Mouse (Mus musculus): ENCODE results near the gene Sec22b.

The Sec22b gene

GRCm38 (mm10) chr3:97909737-97910136 lies 8.7 kb downstream of the Sec22b start:
- DNase-seq (ENCODE audit: low read depth in 1 of 2, low spot score in 2 of 2), result no peak

DNA sequence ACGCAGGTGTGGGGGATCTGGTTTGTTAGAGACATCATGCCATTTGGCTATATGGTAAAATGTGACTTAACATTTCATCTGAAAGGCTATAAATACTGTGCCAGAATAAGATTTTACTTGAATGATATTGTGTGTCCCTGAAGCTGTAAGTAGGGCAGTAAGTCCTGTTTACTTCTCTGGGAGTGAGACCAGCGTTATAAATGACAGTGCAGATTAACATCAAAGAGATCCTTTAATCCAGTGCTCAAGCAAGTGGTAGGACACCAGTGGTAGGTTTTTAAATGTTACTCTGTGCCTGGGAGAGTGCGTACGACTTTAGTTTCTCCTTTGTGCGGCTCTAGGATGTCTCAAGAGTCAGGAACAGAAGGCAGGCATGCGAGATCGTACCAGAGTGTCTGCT lies 10.1 kb downstream of the Sec22b start:
- no peak for DNase-seq (ENCODE audit: low read depth in 1 of 2, low spot score in 2 of 2)

GRCm38 (mm10) chr3:97915081-97915480 lies 14.1 kb downstream of the Sec22b start:
- no peak for DNase-seq (ENCODE audit: low read depth in 1 of 2, low spot score in 2 of 2)

DNA sequence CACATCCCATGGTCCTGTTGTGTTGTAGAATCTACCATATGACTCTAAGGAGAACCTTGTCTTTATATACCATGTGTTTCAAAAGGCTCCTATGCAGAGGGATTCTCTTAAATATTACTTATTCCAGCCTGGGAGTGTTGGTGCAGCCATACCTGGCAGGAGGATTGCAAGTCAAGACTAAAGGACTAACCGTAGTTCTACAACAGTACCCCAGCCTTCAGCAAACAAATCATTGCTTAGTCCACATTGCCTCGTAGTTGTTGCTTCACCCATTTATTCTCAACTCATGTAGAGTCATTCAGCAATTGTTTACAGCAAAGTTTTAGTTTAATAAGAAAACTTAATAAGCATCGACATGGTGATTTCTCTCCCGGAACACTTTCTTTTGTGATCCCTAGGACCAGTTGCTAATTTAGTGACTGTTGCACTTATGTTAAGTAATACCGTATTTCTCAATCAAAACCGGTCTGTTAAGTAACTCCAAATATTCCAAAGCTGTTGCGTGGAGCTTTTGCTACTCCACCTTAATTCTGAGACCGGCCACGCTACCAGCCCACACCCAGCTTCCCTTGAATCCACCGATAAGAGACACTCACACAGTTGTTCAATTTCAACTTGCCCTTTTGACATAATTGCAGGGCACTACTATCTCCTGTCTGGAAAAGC lies 18.0 kb downstream of the Sec22b start:
- no peak for DNase-seq (ENCODE audit: low read depth in 1 of 2, low spot score in 2 of 2)

DNA sequence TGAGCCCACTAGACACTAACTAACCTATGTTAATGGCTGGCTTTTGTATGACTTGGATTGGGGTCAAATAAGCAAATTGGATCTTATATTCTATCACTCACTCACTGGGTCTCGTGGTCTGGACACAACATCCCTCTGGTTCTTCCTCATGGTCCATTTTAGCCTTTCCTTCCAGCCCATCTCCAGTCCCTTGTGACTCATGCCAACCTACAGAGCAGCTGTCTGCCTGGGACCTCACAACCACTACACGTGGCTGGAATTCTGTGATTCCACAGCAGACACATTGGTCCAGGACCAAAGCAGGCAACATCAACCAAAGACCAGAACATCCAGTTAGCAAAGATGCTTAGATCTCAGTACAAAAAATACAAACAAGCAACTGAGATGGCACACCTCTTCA lies 24.3 kb downstream of the Sec22b start:
- DNase-seq (ENCODE audit: low read depth in 1 of 2, low spot score in 2 of 2), result no peak

- no peak for DNase-seq (ENCODE audit: low read depth in 1 of 2, low spot score in 2 of 2)
Measured at GRCm38 (mm10) chr3:97927322-97927721, 26.3 kb downstream of the Sec22b start.

DNA sequence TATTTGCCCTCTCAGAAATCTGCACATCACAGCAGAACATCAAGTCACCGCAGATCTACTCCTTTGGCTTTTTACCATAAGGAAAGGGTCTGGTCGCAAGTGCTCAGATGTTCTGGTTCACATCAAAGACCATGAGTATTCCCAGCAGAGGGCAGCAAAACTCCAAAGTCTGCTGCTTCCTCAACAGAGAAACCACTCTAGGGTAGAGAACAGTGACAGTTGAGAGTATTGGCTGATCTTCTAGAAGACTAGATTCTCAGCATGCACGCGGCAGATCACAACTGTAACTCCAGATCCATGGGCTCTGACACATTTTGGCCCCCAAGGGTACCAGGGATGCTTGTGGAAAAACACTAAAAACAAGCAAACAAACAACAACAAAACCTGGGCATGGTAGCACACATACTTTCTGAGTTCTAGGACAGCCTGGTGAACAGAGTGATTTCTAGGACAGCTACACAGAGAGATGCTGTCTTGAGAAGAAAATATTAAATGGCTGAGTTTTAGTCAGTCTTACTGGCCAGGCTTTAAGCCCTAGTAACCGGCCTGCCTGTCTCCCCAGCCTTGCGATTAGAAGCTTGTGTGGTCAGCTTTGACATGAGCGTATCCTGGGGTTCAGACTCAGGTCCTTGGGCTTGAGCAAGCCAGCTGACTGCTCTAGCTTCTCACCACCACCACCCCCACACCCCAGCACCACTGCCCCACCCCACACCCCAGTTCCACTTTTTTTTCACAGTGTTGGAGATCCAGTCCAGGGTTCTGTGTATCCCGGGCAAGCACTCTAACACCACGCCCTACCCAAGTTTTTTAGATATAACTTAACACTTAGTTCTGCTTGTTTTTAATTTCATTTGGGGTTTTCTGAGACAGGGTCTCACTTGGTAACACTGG lies 28.2 kb downstream of the Sec22b start:
- peak; percentile 56 to 67 for DNase-seq (ENCODE audit: low read depth in 1 of 2, low spot score in 2 of 2)

- DNase-seq (ENCODE audit: low read depth in 1 of 2, low spot score in 2 of 2), result peak in 1 of 2 experiments; percentile 41
Measured at GRCm38 (mm10) chr3:97930141-97930786, 29.3 kb downstream of the Sec22b start.

GRCm38 (mm10) chr3:97930787-97931158 lies 29.8 kb downstream of the Sec22b start:
- no peak for DNase-seq (ENCODE audit: low read depth in 1 of 2, low spot score in 2 of 2)

GRCm38 (mm10) chr3:97931310-97931885 lies 30.4 kb downstream of the Sec22b start:
- peak in 1 of 2 experiments; percentile 21 for DNase-seq (ENCODE audit: low read depth in 1 of 2, low spot score in 2 of 2)

- DNase-seq (ENCODE audit: low read depth in 1 of 2, low spot score in 2 of 2), result peak; percentile 75 to 77
Measured at GRCm38 (mm10) chr3:97932131-97932530, 31.1 kb downstream of the Sec22b start.

- no peak for DNase-seq (ENCODE audit: low read depth in 1 of 2, low spot score in 2 of 2)
Measured at GRCm38 (mm10) chr3:97932771-97933170, 31.8 kb downstream of the Sec22b start.

DNA sequence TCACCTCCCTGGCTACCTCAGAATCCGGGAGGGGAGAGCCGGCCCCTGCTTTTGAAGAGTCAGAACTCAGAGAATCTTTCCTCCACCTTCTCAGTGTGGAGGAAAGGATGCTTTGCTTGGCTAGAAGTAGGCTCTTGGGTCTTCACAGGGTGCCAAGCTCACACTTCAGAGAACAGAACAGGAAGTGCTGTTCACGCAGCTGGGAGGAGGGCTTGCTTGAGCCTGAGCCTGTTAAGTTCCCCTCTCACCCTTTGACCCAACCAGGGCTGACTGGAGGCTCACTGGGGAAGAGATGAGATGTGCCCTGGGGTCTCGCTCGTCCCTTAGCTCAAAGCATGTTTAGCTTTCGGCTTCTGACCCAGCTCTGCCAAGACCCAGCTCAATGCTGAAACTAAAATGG lies 32.3 kb downstream of the Sec22b start:
- DNase-seq (ENCODE audit: low read depth in 1 of 2, low spot score in 2 of 2), result peak; percentile 45 to 73

GRCm38 (mm10) chr3:97933811-97934210 lies 32.8 kb downstream of the Sec22b start:
- peak; percentile 56 to 63 for DNase-seq (ENCODE audit: low read depth in 1 of 2, low spot score in 2 of 2)

GRCm38 (mm10) chr3:97934331-97935300 lies 33.6 kb downstream of the Sec22b start:
- no peak for DNase-seq (ENCODE audit: low read depth in 1 of 2, low spot score in 2 of 2)

DNA sequence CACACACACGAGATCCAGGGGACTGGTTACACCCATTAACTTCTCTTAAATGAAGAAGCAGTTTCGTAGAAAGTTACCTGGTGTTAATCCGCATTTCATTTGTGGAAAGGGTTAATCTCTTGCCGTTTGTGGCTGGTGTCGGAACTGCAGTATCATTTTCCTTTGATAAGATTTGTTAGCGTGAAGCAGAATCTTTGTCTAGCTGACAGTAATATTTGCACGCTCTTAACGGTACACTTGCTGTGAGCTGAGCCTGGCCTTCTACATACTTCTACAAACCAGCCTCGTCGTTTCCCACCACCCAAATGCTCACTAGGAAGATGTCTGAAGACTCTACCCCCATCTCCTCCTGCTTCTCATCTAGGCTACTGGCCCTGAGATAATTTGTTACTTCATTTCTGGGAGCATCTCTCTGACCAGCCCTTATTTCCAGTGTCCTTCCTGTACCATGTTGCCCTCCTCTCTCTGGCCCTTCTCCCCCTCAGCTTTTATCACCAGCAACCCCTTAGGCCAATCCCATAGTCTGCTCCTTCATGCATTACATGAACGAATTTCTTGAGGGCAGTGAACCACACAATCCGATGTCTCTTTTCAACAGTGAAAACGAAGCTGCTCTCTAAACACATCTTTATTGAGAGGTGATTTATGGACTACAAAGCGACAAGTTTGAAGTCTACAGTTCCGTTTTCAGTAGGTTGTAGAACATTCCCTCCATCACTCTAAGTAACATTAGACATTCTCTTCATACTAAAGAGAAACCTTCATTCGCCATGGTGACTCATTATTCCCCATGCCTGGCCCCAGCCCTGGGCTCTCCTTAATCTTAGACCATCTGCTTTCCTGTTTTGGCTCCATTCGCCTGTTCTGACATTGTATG lies 36.3 kb downstream of the Sec22b start:
- no peak for DNase-seq (ENCODE audit: low read depth in 1 of 2, low spot score in 2 of 2)

DNA sequence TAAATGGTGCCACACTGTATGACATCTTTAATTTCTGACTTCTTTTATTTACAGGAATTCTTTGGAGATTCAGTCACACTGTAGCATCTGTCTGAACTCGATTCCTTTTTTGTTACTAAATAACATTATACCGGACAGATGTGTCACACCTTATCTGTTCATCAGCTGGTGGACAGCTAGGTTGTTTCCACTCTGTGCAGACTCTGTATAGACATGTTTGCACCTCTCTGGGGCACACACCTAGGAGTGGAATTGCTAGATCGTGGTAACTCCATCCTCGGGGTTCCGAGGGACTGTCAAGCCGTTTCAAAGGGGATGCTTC lies 36.9 kb downstream of the Sec22b start:
- DNase-seq (ENCODE audit: low read depth in 1 of 2, low spot score in 2 of 2), result no peak

- no peak for DNase-seq (ENCODE audit: low read depth in 1 of 2, low spot score in 2 of 2)
Measured at GRCm38 (mm10) chr3:97938814-97939526, 38.0 kb downstream of the Sec22b start.
